Mouse (Mus musculus) intestine, embryonic 16.5 days (tissue): ENCODE measurements around the gene Ccdc87. TPM values are rescaled to one million over a fixed set of nuclear protein-coding genes. Genes with fewer than 3 reads are reported as not detected.

Experiments used
- ATAC-seq: fragments of 200-750 bp; cut with Nextera tagmentation; 2 replicates; pipeline ENCODE4 v1.8.0; 2017; ENCODE audit warnings: moderate TSS enrichment, moderate library complexity
- H3K27ac ChIP-seq: fragments of 300-500 bp; sonication (generic); 2 replicates; pipeline ENCODE4 v1.5.1; 2014; ENCODE audit warnings: mild to moderate bottlenecking, low read length
- H3K27me3 ChIP-seq: fragments of 300-500 bp; sonication (generic); replicated peaks from 2 replicates; pipeline ENCODE4 v1.6.1; 2014; ENCODE audit warnings: low read length, control low read depth, mixed read lengths; ENCODE audit not compliant: control insufficient read depth, insufficient read depth
- H3K36me3 ChIP-seq: fragments of 300-500 bp; sonication (generic); 2 replicates; pipeline ENCODE4 v1.6.1; 2014; ENCODE audit warnings: low read length, control low read depth; ENCODE audit not compliant: control insufficient read depth, insufficient read depth
- H3K4me1 ChIP-seq: fragments of 300-500 bp; sonication (generic); 2 replicates; pipeline ENCODE4 v1.6.1; 2014; ENCODE audit warnings: low read length, control low read depth, mixed read lengths; ENCODE audit not compliant: control insufficient read depth, insufficient read depth
- H3K4me2 ChIP-seq: fragments of 300-500 bp; sonication (generic); 2 replicates; pipeline ENCODE4 v1.6.1; 2014; ENCODE audit warnings: low read depth, low read length, control low read depth
- H3K4me3 ChIP-seq: fragments of 300-500 bp; sonication (generic); 2 replicates; pipeline ENCODE4 v1.5.1; 2014; ENCODE audit warnings: mild to moderate bottlenecking, low read length
- H3K9ac ChIP-seq: fragments of 300-500 bp; sonication (generic); 2 replicates; pipeline ENCODE4 v1.6.1; 2014; ENCODE audit warnings: low read depth, low read length
- H3K9me3 ChIP-seq: fragments of 300-500 bp; sonication (generic); 2 replicates; pipeline ENCODE4 v1.6.1; 2016; ENCODE audit warnings: low read length, control low read depth; ENCODE audit not compliant: control insufficient read depth
- WGBS: fragments of 180-500 bp; shearing (Covaris S2); extraction: QIAGEN DNeasy Blood & Tissue Kit; methylation state at CpG from one replicate; pipeline ENCODE4 v1.1.7; 2014; 5-methylcytosine and 5-hydroxymethylcytosine counted together
- polyA plus RNA-seq: library from polyadenylated mRNA; unstranded; fragments of >200 nt; fragmentation: Nextera tagmentation; extraction: Ambion mirVana; gene quantifications from 2 replicates; pipeline ENCODE4 v1.2.1, GENCODE M21; 2015

Gene Ccdc87
- polyA plus RNA-seq: 0.06 TPM in 1 of 2 replicates, not detected in the other

DNA sequence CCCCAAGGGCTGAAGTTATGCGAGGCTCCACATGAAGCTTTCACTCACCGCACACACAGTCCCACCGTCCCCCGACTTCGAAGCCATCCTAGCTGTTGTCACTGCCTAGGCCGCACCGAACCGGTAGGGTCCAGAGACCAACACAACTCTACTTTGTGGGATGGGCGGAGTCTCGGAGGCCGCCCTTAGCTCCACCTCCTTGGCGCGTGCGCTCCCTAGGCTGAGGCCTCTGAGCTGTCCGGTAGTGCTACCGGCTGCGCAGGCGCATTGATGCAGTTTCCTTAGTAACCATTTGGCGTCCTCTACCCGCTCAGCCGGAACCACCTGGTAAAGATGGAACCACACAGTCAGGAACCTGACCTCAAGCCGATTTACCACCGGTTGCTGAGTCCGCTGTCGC, at the start of gene Ccdc87, which contains the start of gene Ccs:
TSS of gene Ccdc87 (plus strand) at position 218 of the 400 bp plus-strand sequence.
TSS of gene Ccs (minus strand) at position 184 of the 400 bp plus-strand sequence.
- ATAC-seq: peak; percentile 99
- WGBS: 0% methylated on average over 25 of the region's 25 CpGs
- Histone ChIP-seq H3K4me2 (peak within 1 kb of the TSS; percentile 97), H3K9me3 (no peaks in the 10 kb centered on the region), H3K4me1 (peaks cover 14% of the 10 kb centered on the region), H3K27ac (no peak within 1 kb of the TSS), H3K9ac (peak within 1 kb of the TSS; percentile 78), H3K36me3 (no peaks in the 10 kb centered on the region), H3K4me3 (peak within 1 kb of the TSS; percentile 63), H3K27me3 (peaks cover 9% of the 10 kb centered on the region; the same call in 1 of the 2 replicates)

DNA sequence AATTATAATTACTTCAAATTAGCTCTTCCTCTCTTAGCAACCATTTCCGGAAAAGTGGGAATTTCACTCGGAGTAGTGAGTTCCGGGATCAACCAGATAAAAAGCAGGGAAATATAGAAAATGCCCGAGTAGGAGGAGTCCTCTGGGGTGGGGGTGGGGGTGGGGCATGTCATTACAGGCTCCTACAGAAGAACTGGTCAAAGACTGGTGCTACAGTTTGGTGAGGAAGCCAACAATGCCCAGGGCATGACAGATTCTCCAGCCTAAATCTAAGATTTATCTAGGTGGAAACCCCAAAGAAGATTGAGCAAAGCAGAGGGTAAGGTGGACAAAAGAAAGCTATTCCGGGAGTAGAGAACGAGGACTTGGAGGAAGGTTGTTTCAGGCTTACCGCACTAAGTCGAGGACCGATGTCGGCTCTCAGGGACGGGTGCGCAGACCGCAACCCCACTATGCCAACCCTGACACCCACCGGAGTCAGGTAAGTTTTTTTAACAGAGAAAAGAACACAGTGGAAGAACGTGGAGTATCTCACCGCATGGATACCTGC, 45.8 kb upstream of the Ccdc87 start:
- H3K9ac ChIP-seq: peak overlapping the region; percentile 83
- H3K9me3 ChIP-seq: no peaks in the 10 kb centered on the region
- H3K4me1 ChIP-seq: peaks cover 21% of the 10 kb centered on the region
- under 1% methylated on average over 16 of the region's 16 CpGs for WGBS
- no peaks in the 10 kb centered on the region for H3K27me3 ChIP-seq
- peak overlapping the region; percentile 76 for H3K4me2 ChIP-seq
- peak overlapping the region; percentile 85 for H3K27ac ChIP-seq
- peak; percentile 72 for ATAC-seq
- H3K36me3 ChIP-seq: peaks cover 11% of the 10 kb centered on the region
- H3K4me3 ChIP-seq: peak overlapping the region; percentile 77

DNA sequence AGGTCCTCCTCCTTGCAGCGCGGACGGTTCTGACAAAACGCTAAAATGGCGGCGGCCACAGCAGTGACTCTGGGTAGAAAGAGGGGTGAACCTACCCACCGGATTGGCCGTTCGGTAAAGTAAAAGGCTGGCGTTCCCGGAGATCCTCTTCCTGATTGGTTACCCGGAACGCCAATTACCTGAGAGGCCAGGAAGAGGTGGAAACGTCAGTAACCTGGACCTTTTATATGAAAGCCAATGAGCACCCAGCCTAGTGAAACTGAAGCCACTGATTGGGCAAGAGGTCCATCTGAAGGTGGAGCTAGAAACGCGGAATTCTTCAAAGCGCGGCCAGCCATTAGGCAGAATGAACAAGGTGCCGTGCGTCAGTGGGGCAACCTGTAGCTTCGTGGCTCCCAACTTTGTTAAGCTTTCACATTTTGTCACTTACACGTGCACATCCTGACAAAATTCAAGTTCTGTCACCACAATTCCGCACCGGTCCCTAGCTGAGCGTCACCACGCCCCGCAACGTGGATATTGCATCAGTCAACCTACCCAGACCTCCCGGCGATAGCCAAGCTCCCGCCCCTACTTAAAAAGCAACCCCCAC, 45.2 kb upstream of the Ccdc87 start, which contains the start of gene Rbm4:
TSS of gene Rbm4 (minus strand) at position 71 of the 592 bp plus-strand sequence.
- Histone ChIP-seq H3K36me3 (peaks cover 11% of the 10 kb centered on the region), H3K27ac (peak within 1 kb of the TSS; percentile 85), H3K9me3 (no peaks in the 10 kb centered on the region), H3K9ac (peak within 1 kb of the TSS; percentile 83), H3K27me3 (no peaks in the 10 kb centered on the region), H3K4me3 (peak within 1 kb of the TSS; percentile 77), H3K4me2 (peak within 1 kb of the TSS; percentile 76), H3K4me1 (peaks cover 21% of the 10 kb centered on the region)
- WGBS: 0% methylated on average over 31 of the region's 31 CpGs
- ATAC-seq: peak; percentile 99

GRCm38 (mm10) chr19:4795929-4796328, 43.2 kb upstream of the Ccdc87 start:
- ATAC-seq: no peak
- Histone ChIP-seq H3K36me3 (peaks cover 14% of the 10 kb centered on the region), H3K4me1 (peaks cover 17% of the 10 kb centered on the region), H3K27ac (no peak overlapping the region), H3K9me3 (no peaks in the 10 kb centered on the region), H3K9ac (no peak overlapping the region), H3K4me2 (no peak overlapping the region), H3K27me3 (no peaks in the 10 kb centered on the region), H3K4me3 (no peak overlapping the region)
- WGBS: 53% methylated on average over 1 of the region's 1 CpGs

- WGBS: 95% methylated on average over 2 of the region's 2 CpGs
- no peaks in the 10 kb centered on the region for H3K27me3 ChIP-seq
- peaks cover 11% of the 10 kb centered on the region for H3K4me1 ChIP-seq
- H3K9ac ChIP-seq: no peak overlapping the region
- no peak overlapping the region for H3K4me3 ChIP-seq
- H3K9me3 ChIP-seq: no peaks in the 10 kb centered on the region
- no peak overlapping the region for H3K27ac ChIP-seq
- ATAC-seq: no peak
- no peak overlapping the region for H3K4me2 ChIP-seq
- peaks cover 29% of the 10 kb centered on the region for H3K36me3 ChIP-seq
Observed at GRCm38 (mm10) chr19:4797846-4798245, 41.3 kb upstream of the Ccdc87 start.

DNA sequence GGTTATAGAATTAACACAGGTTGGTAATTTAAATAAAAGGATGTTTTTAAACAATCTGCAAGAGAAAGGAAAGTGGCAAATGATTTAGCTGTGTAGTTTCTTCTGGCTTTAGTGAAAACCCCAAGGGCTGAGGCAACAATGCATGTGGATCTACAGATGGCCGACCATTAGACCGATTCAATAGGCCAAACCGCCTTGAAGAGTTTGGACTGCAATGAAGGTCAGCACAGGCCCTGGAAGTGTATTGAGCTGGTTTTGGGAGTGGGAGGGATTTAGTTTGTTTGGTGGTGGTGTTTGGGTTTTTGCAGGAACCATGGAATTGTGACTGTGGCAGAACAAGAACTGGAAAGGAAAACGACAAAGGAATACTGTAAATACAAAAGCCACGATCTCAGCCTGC, 40.1 kb upstream of the Ccdc87 start:
- Histone ChIP-seq H3K4me1 (peaks cover 16% of the 10 kb centered on the region), H3K9me3 (no peaks in the 10 kb centered on the region), H3K27me3 (no peaks in the 10 kb centered on the region), H3K4me3 (no peak overlapping the region), H3K27ac (no peak overlapping the region), H3K9ac (no peak overlapping the region), H3K4me2 (no peak overlapping the region), H3K36me3 (peaks cover 36% of the 10 kb centered on the region)
- no peak for ATAC-seq
- WGBS: 93% methylated on average over 5 of the region's 5 CpGs

GRCm38 (mm10) chr19:4802691-4803091, 36.5 kb upstream of the Ccdc87 start:
- WGBS: 95% methylated on average over 7 of the region's 7 CpGs
- Histone ChIP-seq H3K9ac (no peak overlapping the region), H3K27me3 (no peaks in the 10 kb centered on the region), H3K9me3 (no peaks in the 10 kb centered on the region), H3K27ac (no peak overlapping the region), H3K4me1 (peaks cover 11% of the 10 kb centered on the region; the same call in 1 of the 2 replicates), H3K4me3 (no peak overlapping the region), H3K4me2 (no peak overlapping the region), H3K36me3 (peaks cover 32% of the 10 kb centered on the region)
- no peak for ATAC-seq

- Histone ChIP-seq H3K9ac (no peak overlapping the region), H3K36me3 (peaks cover 30% of the 10 kb centered on the region), H3K27ac (no peak overlapping the region), H3K4me3 (no peak overlapping the region), H3K27me3 (no peaks in the 10 kb centered on the region), H3K4me2 (no peak overlapping the region), H3K4me1 (peaks cover 13% of the 10 kb centered on the region; the same call in 1 of the 2 replicates), H3K9me3 (no peaks in the 10 kb centered on the region)
- no peak for ATAC-seq
- 79% methylated on average over 10 of the region's 10 CpGs for WGBS
Observed at GRCm38 (mm10) chr19:4803283-4803682, 35.9 kb upstream of the Ccdc87 start.

GRCm38 (mm10) chr19:4810309-4810708, 28.9 kb upstream of the Ccdc87 start:
- Histone ChIP-seq H3K27me3 (no peaks in the 10 kb centered on the region), H3K27ac (peak overlapping the region; percentile 96; the same call in 1 of the 2 replicates), H3K4me2 (peak overlapping the region; percentile 86), H3K9ac (peak overlapping the region; percentile 87), H3K9me3 (no peaks in the 10 kb centered on the region), H3K36me3 (no peaks in the 10 kb centered on the region), H3K4me1 (peaks cover 20% of the 10 kb centered on the region), H3K4me3 (peak overlapping the region; percentile 96)
- ATAC-seq: no peak
- WGBS: 0% methylated on average over 14 of the region's 14 CpGs
